Mouse (Mus musculus) MEL (cell line): ENCODE measurements at regions not wholly inside any gene's neighbourhood (a gene's known extent, or its start where the extent isn't known, plus 50 kb on each side); places are given as distances from the start of the nearest gene placed in this dataset.

Source experiments
- DNase-seq: peaks from one replicate; pipeline ENCODE4 v3.0.0; 2011; ENCODE audit warnings: low read depth, low spot score
- H3K27ac ChIP-seq: 2 replicates; pipeline ENCODE4 v1.5.1; 2012; ENCODE audit warnings: low read depth, mild to moderate bottlenecking, control low read depth, low read length, moderate library complexity; ENCODE audit not compliant: control insufficient read depth
- H3K27me3 ChIP-seq, 2 experiments: fragments of 150-350 bp in 1 of 2; sonication (generic) in 1 of 2; 2 replicates each; pipeline ENCODE4 v1.6.1; 2012; ENCODE audit warnings: low read length in 2 of 2, mild to moderate bottlenecking in 2 of 2, improper control_type of control experiment in 1 of 2, moderate library complexity in 1 of 2; ENCODE audit not compliant: insufficient read depth in 2 of 2, control insufficient read depth in 1 of 2
- H3K36me3 ChIP-seq, 2 experiments: 2 replicates each; pipeline ENCODE4 v1.6.1; 2012 to 2014; ENCODE audit warnings: low read length in 2 of 2, improper control_type of control experiment in 1 of 2, inconsistent platforms in 1 of 2, mild to moderate bottlenecking in 1 of 2; ENCODE audit not compliant: insufficient read depth in 2 of 2, control insufficient read depth in 1 of 2
- H3K4me1 ChIP-seq, 2 experiments: fragments of 150-350 bp in 1 of 2; sonication (generic) in 1 of 2; 2 replicates each; pipeline ENCODE4 v1.6.1; 2012; ENCODE audit warnings: low read length in 2 of 2, improper control_type of control experiment in 1 of 2, mild to moderate bottlenecking in 1 of 2; ENCODE audit not compliant: insufficient read depth in 2 of 2, control insufficient read depth in 1 of 2
- H3K4me3 ChIP-seq, 2 experiments: fragments of 150-350 bp in 1 of 2; sonication (generic) in 1 of 2; 2 replicates each; pipeline ENCODE4 v1.5.1; 2012; ENCODE audit warnings: low read depth in 2 of 2, low read length in 2 of 2, mild to moderate bottlenecking in 2 of 2, moderate library complexity in 2 of 2, control low read depth in 1 of 2, improper control_type of control experiment in 1 of 2; ENCODE audit not compliant: control insufficient read depth in 1 of 2, insufficient read depth in 1 of 2
- H3K79me2 ChIP-seq: 2 replicates; pipeline ENCODE4 v1.6.1; 2012; ENCODE audit warnings: mild to moderate bottlenecking, low read length, moderate library complexity; ENCODE audit not compliant: control insufficient read depth, poor library complexity, insufficient read depth
- H3K9ac ChIP-seq: 2 replicates; pipeline ENCODE4 v1.6.1; 2012; ENCODE audit warnings: low read depth, mild to moderate bottlenecking, control low read depth, low read length, moderate library complexity; ENCODE audit not compliant: control insufficient read depth, poor library complexity, severe bottlenecking
- H3K9me3 ChIP-seq: fragments of 150-350 bp; sonication (generic); replicated peaks from 2 replicates; pipeline ENCODE4 v1.6.1; 2012; ENCODE audit warnings: mild to moderate bottlenecking, low read length, improper control_type of control experiment, moderate library complexity; ENCODE audit not compliant: insufficient read depth
- BHLHE40 ChIP-seq: IDR thresholded peaks from 2 replicates; pipeline ENCODE4 v1.6.1; 2012; ENCODE audit warnings: low read depth, mild to moderate bottlenecking, inconsistent platforms, low read length, improper control_type of control experiment, borderline replicate concordance
- GABPA ChIP-seq: IDR thresholded peaks from 2 replicates; pipeline ENCODE4 v1.6.1; 2012; ENCODE audit warnings: low read depth, mild to moderate bottlenecking, inconsistent platforms, low read length, improper control_type of control experiment, moderate library complexity
- MYB ChIP-seq: IDR thresholded peaks from 2 replicates; pipeline ENCODE4 v1.6.1; 2011; ENCODE audit warnings: mild to moderate bottlenecking, low read depth, low read length, improper control_type of control experiment
- RCOR1 ChIP-seq: IDR thresholded peaks from 2 replicates; pipeline ENCODE4 v1.6.1; 2012; ENCODE audit warnings: low read depth, mild to moderate bottlenecking, inconsistent platforms, low read length, improper control_type of control experiment
- TCF12 ChIP-seq: IDR thresholded peaks from 2 replicates; pipeline ENCODE4 v1.6.1; 2014; ENCODE audit warnings: low read depth, mild to moderate bottlenecking, inconsistent platforms, low read length, improper control_type of control experiment, moderate library complexity
- UBTF ChIP-seq: IDR thresholded peaks from 2 replicates; pipeline ENCODE4 v1.6.1; 2012; ENCODE audit warnings: low read depth, mild to moderate bottlenecking, inconsistent platforms, low read length, improper control_type of control experiment, moderate library complexity, borderline replicate concordance; ENCODE audit not compliant: insufficient read depth
- ZKSCAN1 ChIP-seq: IDR thresholded peaks from 2 replicates; pipeline ENCODE4 v1.6.1; 2012; ENCODE audit warnings: low read depth, mild to moderate bottlenecking, inconsistent platforms, low read length, improper control_type of control experiment, moderate library complexity

GRCm38 (mm10) chr14:54169254-54169653, 84.7 kb downstream of the Dad1 start:
- Histone ChIP-seq H3K4me3 (no peak overlapping the region), H3K27me3 (peaks cover 16 to 23% of the 10 kb centered on the region in 2 experiments)
- no peak for DNase-seq

GRCm38 (mm10) chr14:54168414-54168931, 85.4 kb downstream of the Dad1 start:
- Histone ChIP-seq H3K36me3 (no peaks in the 10 kb centered on the region), H3K79me2 (no peaks in the 10 kb centered on the region), H3K9me3 (no peaks in the 10 kb centered on the region)
- no peak for DNase-seq
- no peak for TF ChIP-seq BHLHE40
- TF ChIP-seq, all 39 proteins: peak for 0
- Histone ChIP-seq H3K27me3 (peaks cover 17 to 27% of the 10 kb centered on the region in 2 experiments), H3K4me3 (no peak overlapping the region), H3K9ac (no peak overlapping the region), H3K27ac (no peak overlapping the region), H3K4me1 (no peaks in the 10 kb centered on the region)

More at GRCm38 (mm10) chr14:54169254-54169653, 84.7 kb downstream of the Dad1 start:
- Histone ChIP-seq H3K27ac (no peak overlapping the region), H3K4me1 (no peaks in the 10 kb centered on the region), H3K9me3 (no peaks in the 10 kb centered on the region), H3K79me2 (no peaks in the 10 kb centered on the region), H3K9ac (no peak overlapping the region), H3K36me3 (no peaks in the 10 kb centered on the region)
- TF ChIP-seq MYB (no peak), RCOR1 (no peak)

- Histone ChIP-seq H3K9ac (no peak overlapping the region), H3K4me1 (no peaks in the 10 kb centered on the region), H3K79me2 (no peaks in the 10 kb centered on the region), H3K27me3 (peaks cover 15 to 30% of the 10 kb centered on the region in 2 experiments), H3K9me3 (no peaks in the 10 kb centered on the region), H3K36me3 (no peaks in the 10 kb centered on the region), H3K27ac (no peak overlapping the region), H3K4me3 (no peak overlapping the region)
- no peak for TF ChIP-seq RCOR1
- TF ChIP-seq ZKSCAN1 = no peak
- DNase-seq = no peak
Measured at GRCm38 (mm10) chr14:54166057-54166456, 87.8 kb downstream of the Dad1 start.

- no peak for DNase-seq
- Histone ChIP-seq H3K27me3 (peaks cover 22 to 32% of the 10 kb centered on the region in 2 experiments), H3K36me3 (no peaks in the 10 kb centered on the region), H3K4me3 (no peak overlapping the region), H3K4me1 (no peaks in the 10 kb centered on the region), H3K9ac (no peak overlapping the region), H3K27ac (no peak overlapping the region), H3K79me2 (no peaks in the 10 kb centered on the region), H3K9me3 (no peaks in the 10 kb centered on the region)
- TF ChIP-seq GABPA (no peak), UBTF (no peak), TCF12 (no peak)
Measured at GRCm38 (mm10) chr14:54164874-54165273, 89.0 kb downstream of the Dad1 start.
